Mouse (Mus musculus) brain, embryonic 14.5 days (tissue): ENCODE measurements at regions not wholly inside any gene's neighbourhood (a gene's known extent, or its start where the extent isn't known, plus 50 kb on each side); places are given as distances from the start of the nearest gene placed in this dataset.

Experiments
- DNase-seq: peaks from one replicate; pipeline ENCODE4 v3.0.0-alpha.2; 2011; ENCODE audit warnings: low read depth
- CTCF ChIP-seq: fragments of 200-500 bp; IDR thresholded peaks from 2 replicates; pipeline ENCODE4 v1.5.1; 2012; ENCODE audit warnings: inconsistent platforms, mild to moderate bottlenecking, moderate library complexity, borderline replicate concordance; ENCODE audit not compliant: insufficient read depth, insufficient read length; ENCODE audit errors: extremely low read depth
- POLR2A ChIP-seq: fragments of 200-500 bp; IDR thresholded peaks from 2 replicates; pipeline ENCODE4 v1.6.1; 2012; ENCODE audit warnings: mild to moderate bottlenecking, inconsistent platforms, borderline replicate concordance; ENCODE audit not compliant: poor library complexity, insufficient read depth, insufficient read length, severe bottlenecking; ENCODE audit errors: extremely low read depth

GRCm38 (mm10) chr9:117967080-117967479, 73.2 kb upstream of the Azi2 start:
- DNase-seq: peak; percentile 43
- TF ChIP-seq POLR2A: no peak
- no peak for TF ChIP-seq CTCF

GRCm38 (mm10) chr9:117966326-117966989, 73.8 kb upstream of the Azi2 start:
- peak; percentile 83 for DNase-seq
- TF ChIP-seq CTCF (peak; percentile 39; the same call in 1 of the 2 replicates), POLR2A (no peak)

- DNase-seq: no peak
- TF ChIP-seq CTCF (no peak), POLR2A (no peak)
These were observed 77.9 kb upstream of the Azi2 start for GRCm38 (mm10) chr9:117962088-117963030.

GRCm38 (mm10) chr9:117959845-117960244, 80.5 kb upstream of the Azi2 start:
- no peak for DNase-seq
- no peak for TF ChIP-seq CTCF
- TF ChIP-seq POLR2A: no peak

- DNase-seq: no peak
- TF ChIP-seq CTCF: no peak
- TF ChIP-seq POLR2A: no peak
These were observed 83.1 kb upstream of the Azi2 start for GRCm38 (mm10) chr9:117957195-117957594.

- peak; percentile 45 for DNase-seq
- TF ChIP-seq CTCF: no peak
- TF ChIP-seq POLR2A: no peak
These were observed 83.6 kb upstream of the Azi2 start for GRCm38 (mm10) chr9:117956691-117957090.

GRCm38 (mm10) chr9:117927466-117927847, 112.8 kb upstream of the Azi2 start:
- DNase-seq: no peak

GRCm38 (mm10) chr9:117926700-117927465, 113.4 kb upstream of the Azi2 start:
- DNase-seq: no peak
- no peak for TF ChIP-seq CTCF
- TF ChIP-seq POLR2A: no peak

More at GRCm38 (mm10) chr9:117927466-117927847, 112.8 kb upstream of the Azi2 start:
- TF ChIP-seq POLR2A (no peak), CTCF (no peak)

- no peak for DNase-seq
- no peak for TF ChIP-seq POLR2A
- no peak for TF ChIP-seq CTCF
These were observed 117.3 kb upstream of the Azi2 start for GRCm38 (mm10) chr9:117922992-117923391.

GRCm38 (mm10) chr9:117907895-117908424, 132.3 kb upstream of the Azi2 start:
- no peak for TF ChIP-seq CTCF
- TF ChIP-seq POLR2A: no peak
- DNase-seq: no peak

GRCm38 (mm10) chr9:117905045-117905747, 135.1 kb upstream of the Azi2 start:
- no peak for DNase-seq
- TF ChIP-seq POLR2A: no peak
- no peak for TF ChIP-seq CTCF
